In the genomic region with DNA sequence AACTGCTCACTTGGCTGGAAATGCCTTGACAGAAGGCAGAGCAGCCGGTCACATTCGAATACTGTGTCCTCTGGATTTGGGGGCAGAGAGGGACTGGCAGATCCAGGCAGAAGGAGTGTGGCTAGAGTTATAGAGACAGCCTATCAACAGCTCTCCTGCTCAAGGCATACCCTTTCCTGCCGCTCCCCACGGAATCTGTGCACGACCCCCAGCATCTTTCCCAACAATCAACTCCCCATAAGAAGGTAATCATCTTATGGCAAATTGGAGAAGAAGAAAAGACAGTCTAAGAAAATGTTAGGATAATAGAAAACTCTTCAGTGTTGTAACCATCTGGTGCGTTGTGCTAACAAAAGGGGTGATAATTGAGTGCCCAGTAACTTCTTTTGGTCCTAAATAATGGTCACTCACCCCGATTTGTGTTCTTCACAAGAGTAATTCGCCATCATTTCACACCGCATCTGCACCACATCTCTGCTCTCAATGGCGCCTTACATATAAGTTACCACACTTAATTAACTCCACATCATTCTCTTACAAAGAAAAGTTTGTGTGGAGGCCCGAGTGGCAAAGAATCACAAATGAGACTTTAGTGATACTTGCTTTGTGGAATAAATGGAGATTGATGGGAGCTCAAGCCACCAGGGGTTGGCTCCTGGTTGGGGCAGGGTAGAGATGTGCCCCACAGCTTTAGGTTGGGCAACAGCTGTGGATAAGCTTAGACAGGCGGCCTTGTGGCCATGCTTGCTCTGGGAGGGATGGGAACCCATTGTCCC, we compare ENCODE assay signal across 12 mouse cellular contexts.
DNase-seq lines count a peak whose midpoint lies in the region; ATAC-seq lines count a peak whose summit lies in the region.
"Had no signal": no experiment of that assay in that cellular context is flagged by ENCODE, and none has a peak within 500 bp of the region (broad histone marks: within the 10 kb centered on the region; RNA-seq: fewer than 3 reads in every experiment).

No protein-coding gene starts in this region.

- peak; percentile 9 for DNase-seq in cerebellum, adult 9-11 months
- DNase-seq in cerebellum, adult 11-12 months = no peak
- peak; percentile 71 for DNase-seq in embryo, embryonic 10.5 days (ENCODE audit: low spot score)
- DNase-seq in neural tube, embryonic 10.5 days (ENCODE audit: extremely low spot score, low spot score) = peak; percentile 55
- DNase-seq in testis, postnatal 14 days (ENCODE audit: low spot score) = no peak
- DNase-seq in thymus, postnatal 14 days = no peak
- DNase-seq in adrenal gland, adult (ENCODE audit: inconsistent age in 2 of 2, low spot score in 1 of 2) = no peak
- DNase-seq: heart, adult 11 months; thymus, adult 18-20 months had no signal

- WGBS in hindbrain, embryonic 13.5 days = 21% methylated on average over 12 of the region's 12 CpGs

- no peaks in the 10 kb centered on the region for H3K36me3 ChIP-seq in hindbrain, embryonic 13.5 days

- no peak overlapping the region for H3K27ac ChIP-seq in hindbrain, embryonic 13.5 days

- H3K4me2 ChIP-seq in hindbrain, embryonic 13.5 days = peak overlapping the region; percentile 45

- H3K9me3 ChIP-seq in hindbrain, embryonic 13.5 days = no peaks in the 10 kb centered on the region

- H3K9ac ChIP-seq in hindbrain, embryonic 13.5 days = no peak overlapping the region

- peak; percentile 62; the same call in 1 of the 2 replicates for ATAC-seq in hindbrain, embryonic 13.5 days (ENCODE audit: low FRiP score)
- ATAC-seq: activated CD4-positive, CD25-positive, alpha-beta regulatory T cell, adult 4 months had no signal

- H3K4me3 ChIP-seq in hindbrain, embryonic 13.5 days = no peak overlapping the region
- H3K4me3 ChIP-seq: megakaryocyte, embryonic 14.5 days had no signal

- H3K4me1 ChIP-seq in hindbrain, embryonic 13.5 days (replicated peaks) = peaks cover 25% of the 10 kb centered on the region
- H3K4me1 ChIP-seq: megakaryocyte, embryonic 14.5 days had no signal

- peaks cover 78% of the 10 kb centered on the region for H3K27me3 ChIP-seq in hindbrain, embryonic 13.5 days
- H3K27me3 ChIP-seq: megakaryocyte, embryonic 14.5 days had no signal

Comparison
In these comparisons a context has a peak if more than half of its experiments do, and no peak if none do; other contexts are left out.
1. DNase-seq: peak in cerebellum, adult 9-11 months (single experiment), embryo, embryonic 10.5 days (single experiment) and neural tube, embryonic 10.5 days (single experiment); none in cerebellum, adult 11-12 months (single experiment), testis, postnatal 14 days (single experiment), thymus, postnatal 14 days (single experiment) and adrenal gland, adult (0 of 2).